Mouse (Mus musculus): ENCODE results near the gene Slc23a2.

The Slc23a2 gene

DNA sequence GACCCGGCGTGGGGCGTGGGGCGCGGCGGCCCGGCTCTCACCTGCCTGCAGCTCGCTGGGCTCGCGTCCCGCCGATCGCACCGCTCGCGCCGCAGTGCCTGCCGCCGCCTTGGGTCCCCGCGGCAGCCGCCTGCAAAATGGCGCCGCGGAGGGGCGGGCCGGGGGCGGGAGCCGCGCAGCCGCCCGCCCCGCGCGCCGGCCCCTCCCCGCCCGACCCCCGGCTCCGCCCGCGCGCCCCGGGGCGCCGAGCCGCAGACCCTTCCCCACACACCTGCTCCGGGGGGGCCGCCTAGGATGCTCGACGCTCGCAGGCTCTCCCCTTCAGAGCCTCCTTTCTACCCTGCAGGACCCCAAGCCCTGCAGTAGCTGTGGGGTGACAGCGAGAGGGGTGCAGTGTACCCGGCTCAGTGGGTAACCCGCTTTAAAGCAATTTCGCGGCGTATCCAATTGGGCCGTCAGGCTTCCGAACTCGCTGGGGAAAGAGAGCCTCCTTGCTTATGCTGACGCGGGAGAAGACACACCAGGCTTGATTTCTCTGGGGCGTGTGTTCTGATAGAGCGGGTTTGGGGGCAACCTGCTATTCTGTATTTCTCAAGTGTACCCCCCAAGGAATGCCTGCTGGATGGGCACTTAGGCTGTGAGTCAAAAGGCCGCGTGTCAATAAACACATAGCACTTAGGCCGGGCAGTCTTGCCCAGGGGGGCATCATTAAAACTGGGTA lies at the start of gene Slc23a2:
TSS of gene Slc23a2 (minus strand) at position 138 of the 721 bp plus-strand sequence.
- peak; percentile 60 for DNase-seq (ENCODE audit: inconsistent ontology term)

GRCm38 (mm10) chr2:132190602-132191161 lies 45.8 kb upstream of the Slc23a2 start:
- DNase-seq (ENCODE audit: inconsistent ontology term) = no peak

- DNase-seq (ENCODE audit: inconsistent ontology term) = no peak
Observed at GRCm38 (mm10) chr2:132183874-132184273, 39.0 kb upstream of the Slc23a2 start.

- no peak for DNase-seq (ENCODE audit: inconsistent ontology term)
Observed at GRCm38 (mm10) chr2:132180463-132181205, 35.7 kb upstream of the Slc23a2 start.

- no peak for DNase-seq (ENCODE audit: inconsistent ontology term)
Observed at GRCm38 (mm10) chr2:132179371-132179770, 34.5 kb upstream of the Slc23a2 start.

DNA sequence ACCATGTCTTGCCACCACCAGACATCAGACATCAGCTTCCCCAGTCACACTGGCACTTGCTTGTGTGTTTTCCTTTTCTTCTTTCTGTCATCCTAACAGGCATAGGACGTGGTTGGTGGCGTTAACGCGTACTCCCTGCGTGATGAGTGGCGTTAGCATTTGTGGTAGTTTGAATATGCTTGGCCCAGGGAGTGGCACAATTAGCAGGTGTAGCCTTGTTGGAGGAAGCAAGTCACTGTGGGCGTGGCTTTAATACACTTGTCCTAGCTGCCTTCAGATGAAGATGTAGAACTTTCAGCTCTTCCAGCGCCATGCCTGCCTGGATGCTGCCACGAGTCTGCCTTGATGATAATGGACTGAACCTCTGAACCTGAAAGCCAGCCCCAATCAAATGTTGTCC lies 32.5 kb upstream of the Slc23a2 start:
- no peak for DNase-seq (ENCODE audit: inconsistent ontology term)

GRCm38 (mm10) chr2:132176289-132176848 lies 31.5 kb upstream of the Slc23a2 start:
- no peak for DNase-seq (ENCODE audit: inconsistent ontology term)

- DNase-seq (ENCODE audit: inconsistent ontology term) = no peak
Observed at GRCm38 (mm10) chr2:132174048-132174447, 29.1 kb upstream of the Slc23a2 start.

- DNase-seq (ENCODE audit: inconsistent ontology term) = no peak
Observed at GRCm38 (mm10) chr2:132171939-132172338, 27.0 kb upstream of the Slc23a2 start.

- DNase-seq (ENCODE audit: inconsistent ontology term) = no peak
Observed at GRCm38 (mm10) chr2:132169150-132169549, 24.2 kb upstream of the Slc23a2 start.

DNA sequence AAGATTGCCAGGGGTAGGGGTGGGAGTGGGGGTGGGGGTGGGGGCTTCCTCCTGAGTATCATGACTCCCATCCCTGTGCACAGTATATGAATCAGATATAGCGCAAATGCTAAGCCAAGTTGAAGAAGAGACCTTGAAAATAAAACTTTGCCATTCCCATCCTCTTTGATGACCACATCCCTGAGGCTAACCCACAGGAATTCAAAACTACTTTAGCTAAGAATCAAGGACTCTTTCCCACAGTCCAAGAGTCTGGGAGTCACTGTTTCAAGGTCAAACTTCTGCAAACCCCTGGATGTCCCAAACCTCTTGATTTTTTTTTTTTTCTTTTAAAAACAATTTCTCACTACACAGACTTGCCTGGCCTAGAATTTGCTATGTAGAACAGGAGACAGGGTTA lies 18.7 kb upstream of the Slc23a2 start:
- DNase-seq (ENCODE audit: inconsistent ontology term) = no peak

DNA sequence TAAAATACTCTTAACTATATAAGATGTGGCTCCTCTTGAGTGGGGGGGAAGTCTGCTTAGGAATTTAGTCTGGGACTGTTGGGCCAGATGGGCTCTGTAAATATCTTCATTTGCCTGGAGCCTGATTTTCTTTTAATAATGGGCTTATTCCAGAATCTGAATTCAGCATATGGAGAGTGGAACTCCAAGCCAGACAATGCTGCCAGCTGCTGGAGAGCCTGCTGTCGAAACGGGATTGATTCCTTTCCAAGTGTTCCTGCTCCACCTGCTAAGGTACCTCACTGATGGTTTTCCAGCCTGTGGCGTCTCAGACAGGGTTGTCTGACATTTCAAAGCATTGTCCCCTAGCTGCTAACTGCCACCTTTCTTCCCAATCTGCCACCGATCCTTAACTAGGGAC lies 12.6 kb upstream of the Slc23a2 start:
- DNase-seq (ENCODE audit: inconsistent ontology term) = no peak

GRCm38 (mm10) chr2:132152670-132153069 lies 7.8 kb upstream of the Slc23a2 start:
- DNase-seq (ENCODE audit: inconsistent ontology term) = peak; percentile 74

DNA sequence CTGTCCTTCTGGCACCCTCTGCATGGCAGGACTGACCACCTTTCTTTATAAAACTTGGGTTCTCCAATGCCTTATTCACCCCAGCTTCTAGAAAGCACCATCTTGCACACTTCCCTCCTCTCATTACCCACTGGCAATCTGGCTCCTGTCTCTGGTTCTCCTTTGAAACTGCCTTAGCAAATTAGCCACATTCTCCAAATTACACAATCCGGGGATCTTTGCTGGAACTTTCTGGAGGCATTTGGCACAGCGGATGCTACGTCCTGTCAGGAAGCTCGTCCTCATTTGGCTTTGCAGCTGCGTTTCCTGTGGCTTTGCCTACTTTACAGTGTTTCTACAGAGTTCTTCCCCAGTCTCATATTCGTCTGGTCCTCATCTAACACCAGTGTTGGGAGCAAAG lies 6.7 kb upstream of the Slc23a2 start:
- DNase-seq (ENCODE audit: inconsistent ontology term) = peak; percentile 80

DNA sequence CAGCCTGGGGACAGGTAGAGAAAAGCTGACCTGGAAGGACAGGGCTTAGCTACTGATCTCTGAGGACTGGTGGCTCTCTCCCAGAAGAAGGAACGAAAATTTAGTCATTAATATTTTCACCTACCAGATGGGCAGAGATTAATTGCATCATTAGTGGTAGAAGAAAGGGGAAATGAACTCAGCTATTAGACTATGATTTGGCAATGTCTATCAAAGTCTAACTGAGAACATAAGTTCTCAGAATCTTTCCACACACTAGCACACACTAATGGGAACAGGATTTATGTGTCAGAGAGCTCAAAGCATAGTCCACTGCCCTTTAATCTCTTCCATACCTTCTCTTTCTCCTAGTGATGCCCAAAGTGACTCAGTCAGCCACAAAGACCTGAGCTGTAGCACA lies 6.0 kb upstream of the Slc23a2 start:
- no peak for DNase-seq (ENCODE audit: inconsistent ontology term)

GRCm38 (mm10) chr2:132146502-132146901 lies 1.6 kb upstream of the Slc23a2 start:
- DNase-seq (ENCODE audit: inconsistent ontology term) = no peak

DNA sequence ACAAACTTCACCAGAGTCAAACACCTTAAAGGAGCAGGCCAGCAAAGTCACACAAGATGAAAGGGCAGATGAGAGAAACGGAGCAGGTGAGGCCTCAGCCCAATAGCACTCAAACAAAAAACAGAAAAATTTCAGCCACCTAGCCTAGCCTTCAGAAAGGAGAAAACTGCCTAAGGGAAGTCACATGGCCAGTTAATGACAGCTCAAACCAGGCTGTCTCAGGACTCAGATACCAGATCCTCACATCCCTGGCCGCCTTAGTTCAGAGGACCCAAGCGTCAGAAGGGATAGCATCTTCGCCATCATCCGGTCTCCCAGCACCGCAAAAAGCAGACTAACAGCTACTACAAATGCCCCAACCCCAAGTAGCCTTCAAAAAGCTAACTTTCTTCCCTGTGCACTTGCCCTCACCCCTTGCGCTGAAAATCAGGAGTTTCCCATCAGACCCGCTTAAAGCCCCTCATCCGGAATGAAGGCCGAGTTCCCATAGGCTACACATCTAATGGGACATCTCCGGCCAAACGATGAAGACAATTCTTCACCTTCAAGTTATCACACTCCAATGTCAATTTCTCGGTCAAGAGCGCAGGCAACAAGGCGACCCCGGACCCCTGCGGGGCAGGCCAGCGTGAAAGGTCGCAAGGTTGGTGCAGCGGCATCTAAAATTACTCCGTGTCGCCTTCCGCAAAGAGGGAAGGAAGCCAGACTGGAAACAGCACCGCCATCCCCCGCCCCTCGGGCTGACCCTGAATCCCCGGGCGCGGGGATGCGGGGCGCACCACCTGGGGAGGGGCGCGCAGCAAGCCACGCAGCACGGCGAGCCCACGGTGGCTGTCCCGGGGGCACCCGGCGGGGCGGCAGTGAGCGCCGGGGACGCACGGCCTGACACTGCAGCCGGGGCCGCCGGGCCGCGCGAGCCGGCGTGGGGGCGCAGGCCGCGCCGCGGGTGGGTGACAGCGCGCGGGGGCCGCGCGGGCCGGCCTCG lies 673 bp downstream of the Slc23a2 start:
- DNase-seq (ENCODE audit: inconsistent ontology term) = peak; percentile 27

GRCm38 (mm10) chr2:132142606-132143005 lies 2.3 kb downstream of the Slc23a2 start:
- DNase-seq (ENCODE audit: inconsistent ontology term) = no peak

DNA sequence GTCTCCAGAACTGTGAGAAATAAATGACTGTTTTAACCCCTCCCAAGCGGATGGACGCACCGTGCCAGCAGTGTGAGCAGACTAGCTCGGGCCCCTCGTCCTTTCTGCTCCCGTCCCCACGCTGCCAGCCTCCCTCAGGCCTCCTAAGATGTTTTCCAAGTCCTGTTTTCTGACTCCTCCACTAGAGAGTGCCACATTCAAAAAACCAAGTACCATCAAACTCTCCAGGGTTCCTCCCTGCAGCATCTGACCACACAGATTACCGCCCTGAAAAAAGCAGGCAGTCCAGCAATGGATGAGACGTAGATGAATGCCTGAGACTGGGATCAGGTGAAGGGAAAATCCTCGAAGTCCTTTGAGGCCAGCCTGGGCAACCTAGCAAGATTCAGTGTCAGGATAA lies 4.4 kb downstream of the Slc23a2 start:
- DNase-seq (ENCODE audit: inconsistent ontology term) = no peak

- no peak for DNase-seq (ENCODE audit: inconsistent ontology term)
Observed at GRCm38 (mm10) chr2:132139099-132139498, 5.8 kb downstream of the Slc23a2 start.

- no peak for DNase-seq (ENCODE audit: inconsistent ontology term)
Observed at GRCm38 (mm10) chr2:132135876-132136637, 8.9 kb downstream of the Slc23a2 start.

Measured in Muller cell, postnatal 12 days (primary cell).